Mouse (Mus musculus) intestine, postnatal 0 days (tissue): ENCODE measurements around the gene Gm28374. TPM values are rescaled to one million over a fixed set of nuclear protein-coding genes. Genes with fewer than 3 reads are reported as not detected.

ENCODE experiments used
- ATAC-seq: fragments of 200-750 bp; cut with Nextera tagmentation; 2 replicates; pipeline ENCODE4 v1.8.0; 2017; ENCODE audit warnings: mild to moderate bottlenecking, moderate TSS enrichment, moderate library complexity
- H3K27ac ChIP-seq: fragments of 300-500 bp; sonication (generic); 2 replicates; pipeline ENCODE4 v1.5.1; 2014; ENCODE audit warnings: mild to moderate bottlenecking, low read depth, low read length, moderate library complexity
- H3K27me3 ChIP-seq: fragments of 300-500 bp; sonication (generic); replicated peaks from 2 replicates; pipeline ENCODE4 v1.6.1; 2014; ENCODE audit warnings: low read length, mixed read lengths; ENCODE audit not compliant: control insufficient read depth, insufficient read depth
- H3K36me3 ChIP-seq: fragments of 300-500 bp; sonication (generic); 2 replicates; pipeline ENCODE4 v1.6.1; 2014; ENCODE audit warnings: mild to moderate bottlenecking, moderate library complexity; ENCODE audit not compliant: control insufficient read depth, insufficient read depth
- H3K4me1 ChIP-seq: fragments of 300-500 bp; sonication (generic); replicated peaks from 2 replicates; pipeline ENCODE4 v1.6.1; 2014; ENCODE audit warnings: antibody characterized with exemption, low read length, mixed read lengths; ENCODE audit not compliant: control insufficient read depth, insufficient read depth
- H3K4me2 ChIP-seq: fragments of 300-500 bp; sonication (generic); replicated peaks from 2 replicates; pipeline ENCODE4 v1.6.1; 2014; ENCODE audit warnings: low read depth, mild to moderate bottlenecking, moderate library complexity
- H3K4me3 ChIP-seq: fragments of 300-500 bp; sonication (generic); 2 replicates; pipeline ENCODE4 v1.5.1; 2014; ENCODE audit warnings: low read depth, low read length
- H3K9ac ChIP-seq: fragments of 300-500 bp; sonication (generic); 2 replicates; pipeline ENCODE4 v1.6.1; 2014; ENCODE audit warnings: mild to moderate bottlenecking, low read depth, low read length
- H3K9me3 ChIP-seq: fragments of 300-500 bp; sonication (generic); 2 replicates; pipeline ENCODE4 v1.6.1; 2016; ENCODE audit warnings: mixed run types; ENCODE audit not compliant: control insufficient read depth
- CTCF ChIP-seq: sonication (generic); IDR thresholded peaks from 2 replicates; pipeline ENCODE4 v1.5.1; 2016; ENCODE audit warnings: low read depth, mild to moderate bottlenecking, control low read depth, antibody characterized with exemption, moderate library complexity
- WGBS: fragments of 180-500 bp; shearing (Covaris S2); extraction: QIAGEN DNeasy Blood & Tissue Kit; methylation state at CpG from one replicate; pipeline ENCODE4 v1.1.7; 2014; 5-methylcytosine and 5-hydroxymethylcytosine counted together
- polyA plus RNA-seq: library from polyadenylated mRNA; unstranded; fragments of >200 nt; fragmentation: Nextera tagmentation; extraction: Ambion mirVana; gene quantifications from 2 replicates; pipeline ENCODE4 v1.2.1, GENCODE M21; 2015

The Gm28374 gene
- polyA plus RNA-seq, 1 experiment from 2014 or later, result 0.43 TPM

DNA sequence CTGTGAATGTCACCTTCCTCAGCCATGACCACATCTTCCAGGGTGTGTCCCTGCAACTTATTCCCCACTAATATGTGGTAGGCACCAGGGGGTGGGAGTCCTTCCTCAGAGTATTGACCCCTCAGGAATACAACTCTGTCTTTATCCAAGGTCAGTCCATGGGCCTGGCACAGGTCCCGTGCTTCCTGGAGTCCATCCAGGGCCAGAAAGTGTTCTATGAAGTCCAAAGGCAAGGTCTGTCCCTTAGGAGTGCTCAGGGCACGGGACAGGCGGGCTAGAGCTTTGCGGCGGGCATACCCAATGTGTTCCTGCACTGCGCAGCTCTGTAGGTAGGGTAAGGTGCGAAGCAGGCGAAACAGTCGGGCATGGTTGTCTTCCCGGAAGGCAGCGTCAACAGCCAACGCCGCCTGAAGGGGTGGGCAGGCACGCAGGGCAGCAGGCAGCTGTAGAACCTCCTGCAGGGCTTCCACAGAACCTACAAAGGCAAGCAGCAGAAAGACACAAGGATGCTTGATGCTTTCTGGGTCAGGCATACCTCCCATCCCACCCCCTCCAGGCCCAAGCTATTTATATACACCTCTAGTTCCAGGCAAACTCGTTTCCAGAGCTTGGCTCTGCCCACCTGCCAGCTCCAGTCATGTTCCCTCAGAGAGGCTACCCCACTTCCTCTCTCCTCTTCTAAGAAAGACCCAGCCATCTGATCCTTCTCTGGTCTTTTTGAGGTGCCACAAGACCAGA lies 34.2 kb upstream of the Gm28374 start:
- H3K36me3 ChIP-seq, result peaks cover 41% of the 10 kb centered on the region

DNA sequence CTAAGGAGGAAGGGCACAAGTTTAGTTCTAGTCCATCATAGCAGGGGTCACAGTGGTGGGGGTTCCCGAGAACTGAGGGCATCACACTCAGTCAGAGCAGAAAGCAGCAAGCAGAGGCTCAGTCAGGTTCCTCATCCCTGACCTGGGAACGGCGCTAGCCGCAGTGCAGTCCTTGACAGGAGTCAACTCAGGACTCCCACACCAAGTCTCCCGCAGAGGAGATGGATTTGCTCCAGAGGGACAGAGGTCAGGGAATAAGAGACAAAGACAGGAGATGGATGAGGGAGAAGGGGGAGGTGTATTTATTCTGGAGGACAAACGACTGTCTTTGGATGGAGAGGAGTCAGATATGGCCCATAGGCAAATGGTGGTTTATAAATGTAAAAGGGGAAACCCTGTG lies 31.1 kb upstream of the Gm28374 start:
- no peaks in the 10 kb centered on the region for H3K9me3 ChIP-seq
- H3K9ac ChIP-seq, result no peak overlapping the region
- H3K4me2 ChIP-seq, result no peak overlapping the region
- H3K4me3 ChIP-seq, result no peak overlapping the region
- no peak for ATAC-seq
- no peaks in the 10 kb centered on the region for H3K27me3 ChIP-seq
- H3K27ac ChIP-seq, result no peak overlapping the region
- no peaks in the 10 kb centered on the region; the same call in 1 of the 2 replicates for H3K4me1 ChIP-seq
- no peak for TF ChIP-seq CTCF
- peaks cover 45% of the 10 kb centered on the region for H3K36me3 ChIP-seq
- 51% methylated on average over 6 of the region's 6 CpGs for WGBS

More for the DNA sequence above, 34.2 kb upstream of the Gm28374 start:
- 87% methylated on average over 15 of the region's 15 CpGs for WGBS
- Histone ChIP-seq H3K4me1 (no peaks in the 10 kb centered on the region; the same call in 1 of the 2 replicates), H3K27me3 (no peaks in the 10 kb centered on the region), H3K4me3 (no peak overlapping the region), H3K9ac (no peak overlapping the region), H3K9me3 (no peaks in the 10 kb centered on the region), H3K4me2 (no peak overlapping the region; the same call in 1 of the 2 replicates), H3K27ac (no peak overlapping the region)
- no peak for TF ChIP-seq CTCF
- ATAC-seq, result no peak

DNA sequence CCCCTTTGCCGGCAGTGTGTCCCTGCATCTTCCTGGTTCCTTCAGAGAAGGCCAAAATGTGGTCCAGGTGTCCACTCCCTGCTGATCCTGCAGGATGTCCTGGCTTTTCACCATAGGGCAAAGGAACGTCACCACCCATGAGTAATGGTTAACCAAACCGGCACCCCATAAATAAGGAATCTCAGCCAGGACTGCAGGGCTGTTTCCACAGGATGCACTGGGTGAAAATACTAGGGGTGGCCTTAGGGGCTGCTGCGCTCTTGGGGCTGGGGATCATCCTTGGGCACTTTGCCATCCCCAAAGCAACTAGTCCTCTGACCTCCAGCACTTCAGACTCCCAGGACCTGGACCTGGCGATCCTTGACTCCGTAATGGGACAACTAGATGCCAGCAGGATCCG lies 23.5 kb upstream of the Gm28374 start, which contains the start of gene Naaladl1:
TSS of gene Naaladl1 (plus strand) at position 197 of the 400 bp plus-strand sequence.
- Histone ChIP-seq H3K4me1 (0 out of 2 replicates have a peak, but pooled peaks cover 5% of the 10 kb centered on the region), H3K4me2 (peak within 1 kb of the TSS; percentile 63)

DNA sequence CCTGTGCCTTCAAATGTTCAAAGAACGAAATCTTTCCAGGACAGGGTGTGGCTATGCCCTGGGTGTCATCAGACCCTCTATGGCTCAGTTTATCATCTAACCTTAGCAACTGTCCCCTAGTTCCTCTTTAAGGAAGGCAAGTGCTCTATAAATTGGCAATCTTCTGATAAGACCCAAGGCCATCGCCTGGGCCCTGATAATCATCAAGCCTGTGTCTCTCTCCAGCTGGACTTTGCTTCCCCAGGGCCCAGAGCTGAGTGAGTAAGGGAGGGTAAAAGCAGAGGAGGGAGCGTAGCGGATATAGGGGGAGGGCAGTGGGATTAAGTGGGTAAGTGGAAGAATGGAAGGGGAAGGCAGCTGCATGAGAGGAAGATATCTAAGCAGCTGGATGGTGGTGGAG lies 22.4 kb upstream of the Gm28374 start:
- Histone ChIP-seq H3K36me3 (peaks cover 5% of the 10 kb centered on the region; the same call in 1 of the 2 replicates), H3K4me2 (peak overlapping the region; percentile 63; the same call in 1 of the 2 replicates), H3K27me3 (no peaks in the 10 kb centered on the region), H3K4me3 (no peak overlapping the region), H3K4me1 (0 out of 2 replicates have a peak, but pooled peaks cover 5% of the 10 kb centered on the region), H3K27ac (peak overlapping the region; percentile 31; the same call in 1 of the 2 replicates), H3K9me3 (no peaks in the 10 kb centered on the region), H3K9ac (no peak overlapping the region)
- 34% methylated on average over 4 of the region's 4 CpGs for WGBS
- ATAC-seq, result peak; percentile 41
- no peak for TF ChIP-seq CTCF

More for the DNA sequence above, 23.5 kb upstream of the Gm28374 start, which contains the start of gene Naaladl1:
- H3K27ac ChIP-seq, result peak within 1 kb of the TSS; percentile 50
- TF ChIP-seq CTCF, result no peak
- H3K9me3 ChIP-seq, result no peaks in the 10 kb centered on the region
- 46% methylated on average over 7 of the region's 7 CpGs for WGBS
- H3K9ac ChIP-seq, result no peak within 1 kb of the TSS
- H3K36me3 ChIP-seq, result peaks cover 5% of the 10 kb centered on the region; the same call in 1 of the 2 replicates
- ATAC-seq, result peak; percentile 40; the same call in 1 of the 2 replicates
- H3K27me3 ChIP-seq, result no peaks in the 10 kb centered on the region
- H3K4me3 ChIP-seq, result peak within 1 kb of the TSS; percentile 36

DNA sequence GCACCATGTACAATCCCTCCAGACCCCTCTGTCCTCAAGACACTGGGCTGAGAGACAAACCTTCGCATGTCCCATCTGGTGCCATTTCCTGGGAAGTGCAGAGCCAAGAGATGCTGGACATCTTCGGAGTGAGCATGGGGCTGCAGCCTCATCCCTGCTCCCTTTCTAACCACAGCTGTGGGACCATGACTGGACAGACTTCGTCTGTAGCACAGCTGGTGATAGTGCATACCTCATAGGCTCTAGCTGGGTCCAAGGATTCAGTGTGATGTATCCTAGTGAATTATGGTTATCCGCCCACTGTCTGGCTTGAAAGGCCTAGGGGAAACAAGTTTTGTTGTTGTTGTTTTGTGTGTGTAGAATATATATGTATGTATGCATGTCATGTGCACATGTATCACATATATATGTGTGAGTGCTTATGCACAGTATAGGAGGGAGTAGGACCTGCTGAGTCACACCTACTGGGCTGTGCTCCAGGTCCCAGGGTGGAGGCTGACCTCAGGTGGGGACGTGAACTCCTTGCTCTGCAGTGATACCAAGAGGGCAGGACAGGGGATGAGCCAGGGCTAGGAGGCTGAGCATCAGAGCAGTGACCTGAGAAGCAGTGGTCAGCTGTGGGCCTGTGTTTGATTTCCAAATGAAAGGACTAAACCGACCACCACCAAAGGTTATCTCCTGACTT lies 20.3 kb upstream of the Gm28374 start:
- no peak for TF ChIP-seq CTCF
- Histone ChIP-seq H3K9ac (no peak overlapping the region), H3K4me2 (no peak overlapping the region), H3K27me3 (no peaks in the 10 kb centered on the region), H3K9me3 (no peaks in the 10 kb centered on the region), H3K4me1 (0 out of 2 replicates have a peak, but pooled peaks cover 5% of the 10 kb centered on the region), H3K4me3 (no peak overlapping the region), H3K27ac (no peak overlapping the region), H3K36me3 (no peaks in the 10 kb centered on the region)
- WGBS, result 74% methylated on average over 6 of the region's 6 CpGs
- no peak for ATAC-seq

DNA sequence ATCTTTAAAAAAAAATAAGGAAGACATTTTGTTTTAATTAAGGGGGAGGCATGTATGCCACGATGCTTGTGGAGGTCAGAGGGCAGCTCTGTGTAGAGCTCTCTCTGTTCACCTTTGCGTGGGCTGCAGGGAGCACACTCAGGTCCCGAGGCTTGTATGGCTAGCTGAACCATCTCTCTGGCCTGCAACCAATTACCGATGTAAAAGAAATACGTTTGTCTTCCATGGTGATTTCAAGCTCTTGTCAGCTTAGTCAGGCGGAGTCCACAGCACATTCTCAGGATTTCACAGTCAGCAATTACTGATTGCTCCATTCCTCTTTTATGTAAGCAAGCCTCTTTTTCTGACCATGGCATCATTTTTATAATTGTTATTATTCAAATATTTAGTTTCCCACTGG lies 19.1 kb upstream of the Gm28374 start:
- ATAC-seq, result no peak
- Histone ChIP-seq H3K4me2 (no peak overlapping the region), H3K9me3 (no peaks in the 10 kb centered on the region), H3K27me3 (no peaks in the 10 kb centered on the region), H3K36me3 (no peaks in the 10 kb centered on the region), H3K4me3 (no peak overlapping the region), H3K9ac (no peak overlapping the region), H3K27ac (no peak overlapping the region), H3K4me1 (0 out of 2 replicates have a peak, but pooled peaks cover 5% of the 10 kb centered on the region)
- TF ChIP-seq CTCF, result no peak
- WGBS, result 63% methylated on average over 6 of the region's 6 CpGs
